Mouse (Mus musculus) CH12.LX (cell line): ENCODE data around the gene Map3k20. TPM values are rescaled to one million over a fixed set of nuclear protein-coding genes. Genes with fewer than 3 reads are reported as not detected.

Experiments
- DNase-seq: peaks from one replicate; pipeline ENCODE4 v3.0.0-alpha.2; 2013; ENCODE audit errors: extremely low read depth
- H3K27ac ChIP-seq: 2 replicates; pipeline ENCODE4 v1.5.1; 2012; ENCODE audit warnings: low read depth, mild to moderate bottlenecking, control low read depth, moderate library complexity; ENCODE audit not compliant: insufficient read depth
- H3K27me3 ChIP-seq: replicated peaks from 2 replicates; pipeline ENCODE3; 2012; ENCODE audit warnings: inconsistent platforms
- H3K36me3 ChIP-seq, 2 experiments: replicated peaks in 1 of 2; 2 replicates each; pipeline versions ENCODE3 to v1.6.1; 2012; ENCODE audit warnings: inconsistent platforms in 1 of 2, low read length in 1 of 2, mild to moderate bottlenecking in 1 of 2, mixed read lengths in 1 of 2, moderate library complexity in 1 of 2; ENCODE audit not compliant: control insufficient read depth in 1 of 2, insufficient read depth in 1 of 2
- H3K4me1 ChIP-seq, 2 experiments: 2 replicates each; pipeline ENCODE4 v1.6.1; 2012; ENCODE audit warnings: inconsistent platforms in 1 of 2, moderate library complexity in 1 of 2; ENCODE audit not compliant: insufficient read depth in 2 of 2, control insufficient read depth in 1 of 2
- H3K4me2 ChIP-seq: 2 replicates; pipeline ENCODE4 v1.6.1; 2012; ENCODE audit warnings: low read depth, mild to moderate bottlenecking, control low read depth; ENCODE audit not compliant: poor library complexity, insufficient read depth, severe bottlenecking
- H3K4me3 ChIP-seq, 3 experiments: fragments of 150-350 bp in 1 of 3; sonication (generic) in 1 of 3; replicated peaks in 1 of 3; 2 replicates each; pipeline versions ENCODE3 to v1.5.1; 2011 to 2012; ENCODE audit warnings: low read depth in 2 of 3, low read length in 2 of 3, mild to moderate bottlenecking in 2 of 3, moderate library complexity in 2 of 3, control low read depth in 1 of 3, improper control_type of control experiment in 1 of 3, inconsistent platforms in 1 of 3, mixed read lengths in 1 of 3; ENCODE audit not compliant: poor library complexity in 1 of 3
- H3K79me2 ChIP-seq: replicated peaks from 2 replicates; pipeline ENCODE4 v1.6.1; 2012; ENCODE audit warnings: mild to moderate bottlenecking, moderate library complexity; ENCODE audit not compliant: control insufficient read depth, poor library complexity, insufficient read depth, severe bottlenecking; ENCODE audit errors: extremely low read depth
- H3K9ac ChIP-seq: 2 replicates; pipeline ENCODE4 v1.6.1; 2012; ENCODE audit warnings: low read depth, mild to moderate bottlenecking, control low read depth, moderate library complexity; ENCODE audit not compliant: insufficient read depth
- H3K9me3 ChIP-seq: replicated peaks from 2 replicates; pipeline ENCODE3; 2012; ENCODE audit warnings: low read length, inconsistent platforms, mixed read lengths
- BHLHE40 ChIP-seq: IDR thresholded peaks from 2 replicates; pipeline ENCODE4 v1.6.1; 2011; ENCODE audit warnings: mild to moderate bottlenecking, low read depth, low read length, improper control_type of control experiment
- CTCF ChIP-seq, 2 experiments: IDR thresholded peaks in 1 of 2; conservative IDR thresholded peaks in 1 of 2; 2 replicates each; pipeline ENCODE4 v1.5.1; 2011 to 2012; ENCODE audit warnings: low read depth in 2 of 2, low read length in 2 of 2, improper control_type of control experiment in 1 of 2, inconsistent platforms in 1 of 2, mild to moderate bottlenecking in 1 of 2, moderate library complexity in 1 of 2
- E2F4 ChIP-seq: IDR thresholded peaks from 2 replicates; pipeline ENCODE4 v1.6.1; 2011; ENCODE audit warnings: low read depth, low read length, improper control_type of control experiment; ENCODE audit not compliant: insufficient replicate concordance
- ELF1 ChIP-seq: IDR thresholded peaks from 2 replicates; pipeline ENCODE4 v1.6.1; 2014; ENCODE audit warnings: low read depth, mild to moderate bottlenecking, inconsistent platforms, low read length, improper control_type of control experiment
- ETS1 ChIP-seq: conservative IDR thresholded peaks from 2 replicates; pipeline ENCODE4 v1.6.1; 2012; ENCODE audit warnings: low read depth, mild to moderate bottlenecking, inconsistent platforms, low read length, improper control_type of control experiment, moderate library complexity
- HCFC1 ChIP-seq: IDR thresholded peaks from 2 replicates; pipeline ENCODE4 v1.6.1; 2012; ENCODE audit warnings: low read depth, mild to moderate bottlenecking, inconsistent platforms, low read length, improper control_type of control experiment
- MAX ChIP-seq: IDR thresholded peaks from 2 replicates; pipeline ENCODE4 v1.6.1; 2011; ENCODE audit warnings: low read length, improper control_type of control experiment
- MYC ChIP-seq: IDR thresholded peaks from 2 replicates; pipeline ENCODE4 v1.6.1; 2011; ENCODE audit warnings: low read depth, mild to moderate bottlenecking, improper control_type of control experiment, low read length
- NRF1 ChIP-seq: IDR thresholded peaks from 2 replicates; pipeline ENCODE4 v1.6.1; 2014; ENCODE audit warnings: low read depth, mild to moderate bottlenecking, inconsistent platforms, low read length, improper control_type of control experiment, moderate library complexity
- PAX5 ChIP-seq: IDR thresholded peaks from 2 replicates; pipeline ENCODE4 v1.6.1; 2012; ENCODE audit warnings: low read length, inconsistent platforms, mixed read lengths
- POLR2A ChIP-seq: IDR thresholded peaks from 2 replicates; pipeline ENCODE4 v1.6.1; 2011; ENCODE audit warnings: low read depth, mild to moderate bottlenecking, improper control_type of control experiment, low read length
- RCOR1 ChIP-seq: conservative IDR thresholded peaks from 2 replicates; pipeline ENCODE4 v1.6.1; 2012; ENCODE audit warnings: low read depth, mild to moderate bottlenecking, inconsistent platforms, low read length, improper control_type of control experiment
- TBP ChIP-seq: conservative IDR thresholded peaks from 2 replicates; pipeline ENCODE4 v1.6.1; 2011; ENCODE audit warnings: low read depth, low read length, improper control_type of control experiment
- USF1 ChIP-seq: IDR thresholded peaks from 2 replicates; pipeline ENCODE4 v1.6.1; 2014; ENCODE audit warnings: low read depth, mild to moderate bottlenecking, inconsistent platforms, low read length, improper control_type of control experiment
- ZC3H11A ChIP-seq: IDR thresholded peaks from 2 replicates; pipeline ENCODE4 v1.6.1; 2012; ENCODE audit warnings: low read depth, mild to moderate bottlenecking, inconsistent platforms, low read length, improper control_type of control experiment
- ZKSCAN1 ChIP-seq: IDR thresholded peaks from 2 replicates; pipeline ENCODE4 v1.6.1; 2012; ENCODE audit warnings: low read depth, inconsistent platforms, low read length, improper control_type of control experiment, borderline replicate concordance
- dilution Hi-C: fragments of 300-500 bp; cut with MboI; formaldehyde crosslinking; loops from 2 replicates; pipeline ENCODE4 v1.14.3; 2020; ENCODE audit warnings: low sequenced_read_pairs; ENCODE audit not compliant: extremely low pct_unique_long_range_greater_than_20kb, extremely low pct_ligation_motif_present
- in situ Hi-C: fragments of 300-500 bp; cut with MboI; formaldehyde crosslinking; loops from 3 replicates; pipeline ENCODE4 v1.14.3; 2019; ENCODE audit warnings: low sequenced_read_pairs, low pct_ligation_motif_present, low pct_unique_long_range_greater_than_20kb, mixed read lengths
- polyA plus RNA-seq: library from polyadenylated mRNA; unstranded; fragments of >175 nt; gene quantifications from 2 replicates; pipeline ENCODE4 v1.2.1, GENCODE M21; 2012; ENCODE audit warnings: low read depth; ENCODE audit not compliant: insufficient read length
- total RNA-seq, 2 experiments: library from RNA; depleted of rRNA; stranded (reverse); fragments of 300-350 nt in 1 of 2; fragments of >200 nt in 1 of 2; gene quantifications; 2 replicates each; pipeline ENCODE4 v1.2.3; 2012 to 2014

Map3k20 gene
- total and polyA plus RNA-seq, 3 experiments = 4.1 to 6.6 (median 6.1) TPM

DNA sequence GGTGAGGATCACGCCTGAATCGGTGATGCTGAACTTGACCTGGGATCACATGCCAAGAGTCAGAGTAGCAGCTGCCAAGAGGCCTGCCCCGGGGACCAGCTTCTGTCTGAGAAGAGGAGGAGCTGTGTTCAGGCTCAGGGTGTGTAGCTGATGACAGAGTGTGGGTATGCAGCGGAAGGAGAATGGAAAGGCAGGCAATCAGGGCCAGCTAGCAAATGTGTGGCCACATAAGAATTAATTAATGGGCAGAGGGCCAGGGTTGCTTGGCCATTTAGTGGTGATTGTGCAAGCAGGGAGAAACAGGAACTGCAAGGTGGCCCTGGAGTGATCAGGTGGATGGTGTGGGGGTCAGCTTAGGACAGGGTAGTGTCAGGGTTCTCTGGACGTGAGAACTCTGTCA, 23.5 kb downstream of the Map3k20 start:
- H3K79me2 ChIP-seq = no peaks in the 10 kb centered on the region
- H3K9me3 ChIP-seq = peaks cover 6% of the 10 kb centered on the region
- peaks cover 7 to 23% of the 10 kb centered on the region in 2 experiments for H3K36me3 ChIP-seq
- no peak overlapping the region for H3K9ac ChIP-seq
- H3K4me3 ChIP-seq = no peak overlapping the region
- no peak overlapping the region for H3K27ac ChIP-seq
- H3K4me1 ChIP-seq = peaks cover 3 to 21% of the 10 kb centered on the region in 2 experiments; a peak in 3 of 4 replicates
- TF ChIP-seq USF1 (no peak), ZC3H11A (no peak), ETS1 (no peak), HCFC1 (no peak)
- TF ChIP-seq, all 38 proteins: peak for 0
- in situ Hi-C loops (no loop called here), dilution Hi-C loops (no loop called here)
- H3K4me2 ChIP-seq = no peak overlapping the region
- H3K27me3 ChIP-seq = no peaks in the 10 kb centered on the region
- no peak for DNase-seq

DNA sequence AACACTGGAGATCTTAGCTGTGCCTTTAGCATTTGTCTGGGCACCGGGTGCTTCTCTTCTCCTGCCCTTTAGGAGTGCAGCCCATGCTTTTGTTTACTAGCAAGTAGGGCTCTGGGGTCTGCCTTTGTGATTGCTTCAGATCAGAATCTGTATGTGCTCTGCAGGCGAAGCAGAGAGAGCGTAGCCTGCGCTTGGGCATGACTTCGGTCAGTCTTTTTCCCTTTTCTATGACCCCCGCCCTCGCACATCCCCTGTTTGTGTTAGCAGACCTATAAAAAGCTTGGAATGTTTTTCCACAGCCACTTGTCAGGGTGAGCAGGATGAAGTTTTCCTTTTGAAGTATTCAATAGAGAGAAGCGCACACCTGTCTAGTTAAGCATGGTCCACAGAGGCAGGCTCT, 26.0 kb downstream of the Map3k20 start:
- peaks cover 3 to 23% of the 10 kb centered on the region in 2 experiments; a peak in 3 of 4 replicates for H3K4me1 ChIP-seq
- no peak for TF ChIP-seq POLR2A
- no peak for TF ChIP-seq MAX
- no peak for TF ChIP-seq MYC
- TF ChIP-seq TBP = no peak
- no peak for TF ChIP-seq RCOR1
- TF ChIP-seq USF1 = no peak
- no peak for TF ChIP-seq CTCF (conservative IDR thresholded peaks at IDR 0.05 in 1 of 2, IDR thresholded peaks at IDR 0.05 in 1 of 2; ENCODE audit: low read depth in 2 of 2, low read length in 2 of 2)
- TF ChIP-seq, all 38 proteins: peak for 0
- peaks cover 0 to 8% of the 10 kb centered on the region in 2 experiments for H3K36me3 ChIP-seq
- no peak overlapping the region for H3K4me2 ChIP-seq
- no peaks in the 10 kb centered on the region for H3K79me2 ChIP-seq
- dilution Hi-C loops = no loop called here
- DNase-seq = no peak
- no peaks in the 10 kb centered on the region for H3K27me3 ChIP-seq
- no peak overlapping the region for H3K27ac ChIP-seq
- no peak overlapping the region for H3K9ac ChIP-seq
- in situ Hi-C loops = no loop called here
- H3K9me3 ChIP-seq = no peaks in the 10 kb centered on the region
- no peak overlapping the region for H3K4me3 ChIP-seq

DNA sequence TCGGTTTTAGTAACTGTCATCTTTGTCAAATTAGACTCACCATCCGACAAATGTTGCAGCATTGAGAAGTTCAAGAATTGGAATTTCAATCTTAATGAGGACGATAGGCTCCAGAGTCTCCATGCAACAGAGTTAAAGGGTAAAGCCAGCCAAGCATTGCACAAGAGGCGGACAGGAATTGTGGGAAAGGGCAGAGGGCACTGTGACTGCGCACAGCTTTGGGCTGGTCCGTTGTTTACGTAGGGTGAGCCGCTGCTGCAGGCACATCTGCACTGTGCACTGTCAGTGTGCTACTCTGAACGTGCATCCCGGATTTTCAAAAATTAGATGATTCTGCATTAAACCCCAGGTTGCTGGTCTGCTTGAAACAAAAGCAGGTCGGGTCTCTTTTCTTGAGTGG, 27.9 kb downstream of the Map3k20 start:
- in situ Hi-C loops = no loop called here
- Histone ChIP-seq H3K9ac (no peak overlapping the region), H3K27me3 (no peaks in the 10 kb centered on the region), H3K4me1 (peaks cover 8 to 37% of the 10 kb centered on the region in 2 experiments; a peak in 3 of 4 replicates), H3K27ac (no peak overlapping the region), H3K4me2 (no peak overlapping the region), H3K79me2 (no peaks in the 10 kb centered on the region), H3K9me3 (no peaks in the 10 kb centered on the region), H3K36me3 (peaks cover 0 to 8% of the 10 kb centered on the region in 2 experiments), H3K4me3 (no peak overlapping the region)
- dilution Hi-C loops = no loop called here
- DNase-seq = no peak
- TF ChIP-seq ZKSCAN1 (no peak), NRF1 (no peak), E2F4 (no peak), ELF1 (no peak), PAX5 (no peak), BHLHE40 (no peak), MAX (no peak), USF1 (no peak)
